Mouse (Mus musculus): ENCODE data around the gene Olfr288. TPM values are rescaled to one million over a fixed set of nuclear protein-coding genes. Genes with fewer than 3 reads are reported as not detected.

Olfr288 gene
- polyA plus RNA-seq (2021), result not detected

- peaks cover 24% of the 10 kb centered on the region for H3K27me3 ChIP-seq
- TF ChIP-seq CTCF (IDR thresholded peaks at IDR 0.05), result no peak
- DNase-seq (ENCODE audit: low read depth, low spot score), result no peak
- POLR2A ChIA-PET, result no interaction called here
- in situ Hi-C loops (cut with MboI; ENCODE audit: low pct_unique_long_range_greater_than_20kb), result no loop called here
- ATAC-seq, result no peak
- CTCF ChIA-PET, result no interaction called here
These were observed at the start of gene Olfr288 for GRCm38 (mm10) chr15:98195442-98195841. Olfr288 (minus strand) TSS chr15:98195542.

GRCm38 (mm10) chr15:98235442-98235841, 40.1 kb upstream of the Olfr288 start:
- ChIA-PET POLR2A (no interaction called here), CTCF (no interaction called here)
- TF ChIP-seq CTCF (IDR thresholded peaks at IDR 0.05), result no peak
- no peak for DNase-seq (ENCODE audit: low read depth, low spot score)
- ATAC-seq, result no peak
- H3K27me3 ChIP-seq, result peaks cover 18% of the 10 kb centered on the region
- in situ Hi-C loops (cut with MboI; ENCODE audit: low pct_unique_long_range_greater_than_20kb), result no loop called here

- DNase-seq (ENCODE audit: low read depth, low spot score) (no peak), ATAC-seq (no peak)
- CTCF ChIA-PET, result no interaction called here
- in situ Hi-C loops (cut with MboI; ENCODE audit: low pct_unique_long_range_greater_than_20kb), result no loop called here
- TF ChIP-seq CTCF (IDR thresholded peaks at IDR 0.05), result no peak
- H3K27me3 ChIP-seq, result peaks cover 22% of the 10 kb centered on the region
- POLR2A ChIA-PET, result no interaction called here
These were observed 39.0 kb upstream of the Olfr288 start, which contains the start of gene Olfr286 for GRCm38 (mm10) chr15:98234350-98234749. Olfr286 (minus strand) TSS chr15:98234450.

GRCm38 (mm10) chr15:98226096-98226495, 30.8 kb upstream of the Olfr288 start:
- POLR2A ChIA-PET, result no interaction called here
- TF ChIP-seq CTCF (IDR thresholded peaks at IDR 0.05), result no peak
- in situ Hi-C loops (cut with MboI; ENCODE audit: low pct_unique_long_range_greater_than_20kb), result no loop called here
- peaks cover 14% of the 10 kb centered on the region for H3K27me3 ChIP-seq
- CTCF ChIA-PET, result no interaction called here
- DNase-seq (ENCODE audit: low read depth, low spot score), result no peak
- ATAC-seq, result no peak

- H3K27me3 ChIP-seq, result peaks cover 9% of the 10 kb centered on the region
- TF ChIP-seq CTCF (IDR thresholded peaks at IDR 0.05), result no peak
- ATAC-seq, result no peak
- in situ Hi-C loops (cut with MboI; ENCODE audit: low pct_unique_long_range_greater_than_20kb), result no loop called here
- DNase-seq (ENCODE audit: low read depth, low spot score), result no peak
- ChIA-PET POLR2A (no interaction called here), CTCF (no interaction called here)
These were observed 30.3 kb upstream of the Olfr288 start for GRCm38 (mm10) chr15:98225610-98226009.

- CTCF ChIA-PET, result no interaction called here
- TF ChIP-seq CTCF (IDR thresholded peaks at IDR 0.05), result no peak
- in situ Hi-C loops (cut with MboI; ENCODE audit: low pct_unique_long_range_greater_than_20kb), result no loop called here
- POLR2A ChIA-PET, result no interaction called here
- no peak for ATAC-seq
- DNase-seq (ENCODE audit: low read depth, low spot score), result no peak
- H3K27me3 ChIP-seq, result peaks cover 3% of the 10 kb centered on the region
These were observed 27.0 kb upstream of the Olfr288 start for GRCm38 (mm10) chr15:98222377-98222776.

GRCm38 (mm10) chr15:98220877-98221276, 25.5 kb upstream of the Olfr288 start, which contains the start of the genes Gm44579 and Olfr287:
Gm44579 (minus strand) TSS chr15:98220977.
Olfr287 (minus strand) TSS chr15:98221056.
- no peak for ATAC-seq
- no peak for DNase-seq (ENCODE audit: low read depth, low spot score)
- ChIA-PET POLR2A (no interaction called here), CTCF (no interaction called here)
- H3K27me3 ChIP-seq, result peaks cover 3% of the 10 kb centered on the region
- in situ Hi-C loops (cut with MboI; ENCODE audit: low pct_unique_long_range_greater_than_20kb), result no loop called here
- TF ChIP-seq CTCF (IDR thresholded peaks at IDR 0.05), result no peak

- ChIA-PET POLR2A (interaction anchor here (0.6 kb wide), 2 partner anchors 68 to 124 kb away, joined by 3 read pairs; no protein-coding TSS in a partner anchor), CTCF (interaction anchor here (1.2 to 1.4 kb wide), 2 partner anchors 11 to 33 kb away, joined by 4 read pairs; no protein-coding TSS in a partner anchor)
- no peaks in the 10 kb centered on the region for H3K27me3 ChIP-seq
- TF ChIP-seq CTCF (IDR thresholded peaks at IDR 0.05), result no peak
- in situ Hi-C loops (cut with MboI; ENCODE audit: low pct_unique_long_range_greater_than_20kb), result no loop called here
- no peak for DNase-seq (ENCODE audit: low read depth, low spot score)
- no peak for ATAC-seq
These were observed 18.8 kb upstream of the Olfr288 start for GRCm38 (mm10) chr15:98214130-98214529.

GRCm38 (mm10) chr15:98213336-98213870, 18.1 kb upstream of the Olfr288 start:
- ChIA-PET POLR2A (interaction anchor here (0.6 kb wide), 1 partner anchor 124 kb away, joined by 3 read pairs; no protein-coding TSS in a partner anchor), CTCF (interaction anchor here (1.2 to 1.4 kb wide), 2 partner anchors 10 to 32 kb away, joined by 4 read pairs; no protein-coding TSS in a partner anchor)
- no peak for TF ChIP-seq CTCF (IDR thresholded peaks at IDR 0.05)
- ATAC-seq, result no peak
- in situ Hi-C loops (cut with MboI; ENCODE audit: low pct_unique_long_range_greater_than_20kb), result no loop called here
- no peaks in the 10 kb centered on the region for H3K27me3 ChIP-seq
- no peak for DNase-seq (ENCODE audit: low read depth, low spot score)

- ChIA-PET CTCF (interaction anchor here (1.1 to 1.3 kb wide), 2 partner anchors 9 to 29 kb away, joined by 3 to 4 read pairs; no protein-coding TSS in a partner anchor), POLR2A (no interaction called here)
- ATAC-seq (peak; percentile 87), DNase-seq (ENCODE audit: low read depth, low spot score) (peak; percentile 31)
- in situ Hi-C loops (cut with MboI; ENCODE audit: low pct_unique_long_range_greater_than_20kb), result no loop called here
- H3K27me3 ChIP-seq, result no peaks in the 10 kb centered on the region
- TF ChIP-seq CTCF (IDR thresholded peaks at IDR 0.05), result no peak
These were observed 14.3 kb upstream of the Olfr288 start for GRCm38 (mm10) chr15:98209676-98210075.

- in situ Hi-C loops (cut with MboI; ENCODE audit: low pct_unique_long_range_greater_than_20kb), result loop anchor here (5.0 kb wide), 1 partner anchor 208 kb away; no protein-coding TSS in a partner anchor
- POLR2A ChIA-PET, result no interaction called here
- H3K27me3 ChIP-seq, result peaks cover 4% of the 10 kb centered on the region
- no peak for TF ChIP-seq CTCF (IDR thresholded peaks at IDR 0.05)
- CTCF ChIA-PET, result no interaction called here
- ATAC-seq, result no peak
- DNase-seq (ENCODE audit: low read depth, low spot score), result no peak
These were observed 10.9 kb downstream of the Olfr288 start for GRCm38 (mm10) chr15:98184456-98184855.
